Mouse (Mus musculus) cortical plate, adult 2 months (tissue): ENCODE measurements around the gene Iba57. TPM values are rescaled to one million over a fixed set of nuclear protein-coding genes. Genes with fewer than 3 reads are reported as not detected.

Experiments
- H3K27ac ChIP-seq: fragments of 200-500 bp; 2 replicates; pipeline ENCODE4 v1.5.1; 2012; ENCODE audit warnings: low read length, control low read depth, inconsistent platforms; ENCODE audit not compliant: insufficient read depth
- H3K4me1 ChIP-seq: fragments of 200-500 bp; 2 replicates; pipeline ENCODE4 v1.6.1; 2011; ENCODE audit warnings: low read length; ENCODE audit not compliant: control insufficient read depth, insufficient read depth
- H3K4me3 ChIP-seq: fragments of 200-500 bp; 2 replicates; pipeline ENCODE4 v1.5.1; 2011; ENCODE audit warnings: mild to moderate bottlenecking, low read length, control low read depth; ENCODE audit not compliant: insufficient read depth
- CTCF ChIP-seq: fragments of 200-500 bp; IDR thresholded peaks from 2 replicates; pipeline ENCODE4 v1.5.1; 2011; ENCODE audit warnings: mild to moderate bottlenecking, control low read depth, low read length; ENCODE audit not compliant: insufficient read depth; ENCODE audit errors: extremely low read depth
- POLR2A ChIP-seq: fragments of 200-500 bp; IDR thresholded peaks from 2 replicates; pipeline ENCODE4 v1.6.1; 2011; ENCODE audit warnings: mild to moderate bottlenecking, low read length, control low read depth; ENCODE audit not compliant: insufficient read depth; ENCODE audit errors: extremely low read depth
- polyA plus RNA-seq: library from polyadenylated mRNA; depleted of rRNA; stranded (reverse); fragments of >200 nt; gene quantifications from 2 replicates; pipeline ENCODE4 v1.2.3, GENCODE M21; 2012

Gene Iba57
- polyA plus RNA-seq, 1 experiment = 5.0 TPM

- Histone ChIP-seq H3K4me1 (peaks cover 4% of the 10 kb centered on the region; the same call in 1 of the 2 replicates), H3K27ac (no peak overlapping the region), H3K4me3 (no peak overlapping the region)
- no peak for TF ChIP-seq CTCF
- no peak for TF ChIP-seq POLR2A
Observed at GRCm38 (mm10) chr11:59159558-59159957, 4.0 kb downstream of the Iba57 start.

- TF ChIP-seq CTCF (no peak), POLR2A (no peak)
- Histone ChIP-seq H3K4me3 (no peak overlapping the region), H3K4me1 (peaks cover 4% of the 10 kb centered on the region; the same call in 1 of the 2 replicates), H3K27ac (no peak overlapping the region)
Observed at GRCm38 (mm10) chr11:59159099-59159498, 4.4 kb downstream of the Iba57 start.

GRCm38 (mm10) chr11:59155900-59156299, 7.6 kb downstream of the Iba57 start:
- Histone ChIP-seq H3K4me1 (no peaks in the 10 kb centered on the region), H3K4me3 (no peak overlapping the region), H3K27ac (no peak overlapping the region)
- TF ChIP-seq POLR2A = no peak
- no peak for TF ChIP-seq CTCF

- Histone ChIP-seq H3K4me1 (no peaks in the 10 kb centered on the region), H3K27ac (no peak overlapping the region), H3K4me3 (no peak overlapping the region)
- TF ChIP-seq CTCF (no peak), POLR2A (no peak)
Observed at GRCm38 (mm10) chr11:59154220-59154619, 9.3 kb downstream of the Iba57 start.

- Histone ChIP-seq H3K27ac (no peak overlapping the region), H3K4me1 (peaks cover 1% of the 10 kb centered on the region; the same call in 1 of the 2 replicates), H3K4me3 (no peak overlapping the region)
- TF ChIP-seq POLR2A (no peak), CTCF (0 out of 2 replicates have a peak, but pooled peaks have one; percentile 7)
Observed at GRCm38 (mm10) chr11:59151729-59152128, 11.8 kb downstream of the Iba57 start.

GRCm38 (mm10) chr11:59149302-59149701, 14.2 kb downstream of the Iba57 start:
- TF ChIP-seq POLR2A (no peak), CTCF (no peak)
- H3K4me1 ChIP-seq = peaks cover 1% of the 10 kb centered on the region; the same call in 1 of the 2 replicates
- H3K27ac ChIP-seq = no peak overlapping the region
- no peak overlapping the region for H3K4me3 ChIP-seq

- Histone ChIP-seq H3K4me1 (peaks cover 1% of the 10 kb centered on the region; the same call in 1 of the 2 replicates), H3K27ac (no peak overlapping the region), H3K4me3 (no peak overlapping the region)
- TF ChIP-seq POLR2A (no peak), CTCF (no peak)
Observed at GRCm38 (mm10) chr11:59142962-59143361, 20.6 kb downstream of the Iba57 start.

- H3K4me3 ChIP-seq = no peak overlapping the region
- H3K4me1 ChIP-seq = no peaks in the 10 kb centered on the region
- no peak overlapping the region for H3K27ac ChIP-seq
- TF ChIP-seq CTCF (no peak), POLR2A (no peak)
Observed at GRCm38 (mm10) chr11:59141772-59142370, 21.7 kb downstream of the Iba57 start.

GRCm38 (mm10) chr11:59138537-59139486, 24.7 kb downstream of the Iba57 start:
- Histone ChIP-seq H3K4me3 (no peak overlapping the region), H3K4me1 (no peaks in the 10 kb centered on the region), H3K27ac (no peak overlapping the region)
- TF ChIP-seq CTCF (no peak), POLR2A (no peak)
